Mouse (Mus musculus): Measurements from ENCODE around the gene Dnajc19. TPM values are rescaled to one million over a fixed set of nuclear protein-coding genes. Genes with fewer than 3 reads are reported as not detected.

Dnajc19 gene
- total and polyA plus RNA-seq, 3 experiments = 143 to 166 TPM; not detected in 1

- no peak for TF ChIP-seq SIN3A (IDR thresholded peaks at IDR 0.05; ENCODE audit: low read length)
Observed at GRCm38 (mm10) chr3:34035706-34036105, 45.4 kb downstream of the Dnajc19 start (continued).

- no peak for DNase-seq (ENCODE audit: low read depth, low spot score)
- Histone ChIP-seq H3K27me3 (ENCODE audit: control insufficient read depth in 1 of 2, insufficient read depth in 2 of 2, low read length in 2 of 2) (no peaks in the 10 kb centered on the region), H3K4me1 (ENCODE audit: control insufficient read depth in 1 of 2, insufficient read depth in 2 of 2, low read length in 2 of 2) (peaks cover 35 to 39% of the 10 kb centered on the region in 2 experiments), H3K27ac (ENCODE audit: control insufficient read depth, low read depth, low read length) (no peak overlapping the region), H3K36me3 (ENCODE audit: control insufficient read depth in 1 of 2, insufficient read depth in 2 of 2, low read length in 2 of 2) (peaks cover 10 to 68% of the 10 kb centered on the region in 2 experiments), H3K9ac (ENCODE audit: control insufficient read depth, low read depth, low read length, poor library complexity, severe bottlenecking) (no peak overlapping the region), H3K79me2 (ENCODE audit: control insufficient read depth, insufficient read depth, low read length, poor library complexity) (peaks cover 75% of the 10 kb centered on the region), H3K4me3 (ENCODE audit: control insufficient read depth in 1 of 2, insufficient read depth in 1 of 2, low read depth in 2 of 2, low read length in 2 of 2) (no peak overlapping the region), H3K9me3 (replicated peaks; ENCODE audit: insufficient read depth, low read length) (no peaks in the 10 kb centered on the region)
- TF ChIP-seq MAX (IDR thresholded peaks at IDR 0.05; ENCODE audit: low read length) (no peak), SIN3A (IDR thresholded peaks at IDR 0.05; ENCODE audit: low read length) (no peak), TAL1 (IDR thresholded peaks at IDR 0.05; ENCODE audit: low read length) (no peak), GABPA (IDR thresholded peaks at IDR 0.05; ENCODE audit: low read depth, low read length) (no peak), USF1 (IDR thresholded peaks at IDR 0.05; ENCODE audit: low read depth, low read length) (no peak), MAFK (IDR thresholded peaks at IDR 0.05; ENCODE audit: borderline replicate concordance, low read depth, low read length) (no peak), POLR2AphosphoS2 (IDR thresholded peaks at IDR 0.05; ENCODE audit: low read length) (no peak), UBTF (IDR thresholded peaks at IDR 0.05; ENCODE audit: borderline replicate concordance, insufficient read depth, low read depth, low read length) (no peak), ELF1 (IDR thresholded peaks at IDR 0.05; ENCODE audit: low read depth, low read length) (no peak)
Observed at GRCm38 (mm10) chr3:34034803-34035202, 46.3 kb downstream of the Dnajc19 start.

- peak overlapping the region; percentile 62 for H3K9ac ChIP-seq (ENCODE audit: control insufficient read depth, low read depth, low read length, poor library complexity, severe bottlenecking)
- H3K27me3 ChIP-seq (ENCODE audit: control insufficient read depth in 1 of 2, insufficient read depth in 2 of 2, low read length in 2 of 2) = no peaks in the 10 kb centered on the region
- peaks cover 78% of the 10 kb centered on the region for H3K79me2 ChIP-seq (ENCODE audit: control insufficient read depth, insufficient read depth, low read length, poor library complexity)
- peak; percentile 80 for DNase-seq (ENCODE audit: low read depth, low spot score)
- H3K4me1 ChIP-seq (ENCODE audit: control insufficient read depth in 1 of 2, insufficient read depth in 2 of 2, low read length in 2 of 2) = peaks cover 37 to 46% of the 10 kb centered on the region in 2 experiments
- TF ChIP-seq ZMIZ1 (IDR thresholded peaks at IDR 0.05; ENCODE audit: low read depth, low read length) = no peak
- TF ChIP-seq BHLHE40 (IDR thresholded peaks at IDR 0.05; ENCODE audit: borderline replicate concordance, low read depth, low read length) = no peak
- no peak for TF ChIP-seq MYC (IDR thresholded peaks at IDR 0.05; ENCODE audit: low read depth, low read length)
- TF ChIP-seq TBP (IDR thresholded peaks at IDR 0.05; ENCODE audit: low read depth, low read length) = no peak
- TF ChIP-seq ETS1 (IDR thresholded peaks at IDR 0.05; ENCODE audit: low read depth, low read length) = peak; percentile 61; the same call in 1 of the 2 replicates
- TF ChIP-seq POLR2A (IDR thresholded peaks at IDR 0.05; ENCODE audit: control insufficient read depth in 1 of 2, insufficient read depth in 1 of 2, low read depth in 1 of 2, low read length in 2 of 2, poor library complexity in 1 of 2) = no peak
- no peak for TF ChIP-seq USF1 (IDR thresholded peaks at IDR 0.05; ENCODE audit: low read depth, low read length)
- TF ChIP-seq POLR2AphosphoS5 (IDR thresholded peaks at IDR 0.05; ENCODE audit: borderline replicate concordance, low read depth, low read length) = no peak
- no peak for TF ChIP-seq HCFC1 (IDR thresholded peaks at IDR 0.05; ENCODE audit: low read depth, low read length)
- TF ChIP-seq TCF12 (IDR thresholded peaks at IDR 0.05; ENCODE audit: low read depth, low read length) = peak; percentile 35; the same call in 1 of the 2 replicates
- no peak for TF ChIP-seq CTCF (IDR thresholded peaks at IDR 0.05 in 2 of 3, conservative IDR thresholded peaks at IDR 0.05 in 1 of 3; ENCODE audit: control insufficient read depth in 1 of 3, insufficient read depth in 1 of 3, low read depth in 2 of 3, low read length in 3 of 3, poor library complexity in 1 of 3, severe bottlenecking in 1 of 3)
- no peak for TF ChIP-seq MYB (IDR thresholded peaks at IDR 0.05; ENCODE audit: low read depth, low read length)
- no peak for TF ChIP-seq KAT2A (conservative IDR thresholded peaks at IDR 0.05; ENCODE audit: low read depth, low read length)
- peak; percentile 55 to 64 for TF ChIP-seq EP300 (IDR thresholded peaks at IDR 0.05; ENCODE audit: low read depth in 1 of 2, low read length in 2 of 2)
- peak; percentile 77 for TF ChIP-seq SIN3A (IDR thresholded peaks at IDR 0.05; ENCODE audit: low read length)
- TF ChIP-seq ZC3H11A (IDR thresholded peaks at IDR 0.05; ENCODE audit: low read depth, low read length) = no peak
- peak; percentile 51 for TF ChIP-seq TAL1 (IDR thresholded peaks at IDR 0.05; ENCODE audit: low read length)
- no peak for TF ChIP-seq E2F4 (IDR thresholded peaks at IDR 0.05; ENCODE audit: borderline replicate concordance, low read depth, low read length)
- 0 out of 2 replicates have a peak, but pooled peaks have one; percentile 36 for TF ChIP-seq GATA1 (IDR thresholded peaks at IDR 0.05; ENCODE audit: low read depth, low read length)
- TF ChIP-seq NRF1 (IDR thresholded peaks at IDR 0.05; ENCODE audit: insufficient read depth, low read depth, low read length, poor library complexity, severe bottlenecking) = no peak
- no peak for TF ChIP-seq NELFE (IDR thresholded peaks at IDR 0.05; ENCODE audit: low read depth, low read length)
- TF ChIP-seq MAX (IDR thresholded peaks at IDR 0.05; ENCODE audit: low read length) = no peak
- TF ChIP-seq CHD2 (IDR thresholded peaks at IDR 0.05; ENCODE audit: low read length) = no peak
- TF ChIP-seq ELF1 (IDR thresholded peaks at IDR 0.05; ENCODE audit: low read depth, low read length) = no peak
- no peaks in the 10 kb centered on the region for H3K9me3 ChIP-seq (replicated peaks; ENCODE audit: insufficient read depth, low read length)
- H3K36me3 ChIP-seq (ENCODE audit: control insufficient read depth in 1 of 2, insufficient read depth in 2 of 2, low read length in 2 of 2) = peaks cover 4 to 75% of the 10 kb centered on the region in 2 experiments; a peak in 3 of 4 replicates
- peak overlapping the region; percentile 76 for H3K27ac ChIP-seq (ENCODE audit: control insufficient read depth, low read depth, low read length)
- H3K4me3 ChIP-seq (ENCODE audit: control insufficient read depth in 1 of 2, insufficient read depth in 1 of 2, low read depth in 2 of 2, low read length in 2 of 2) = peak overlapping the region; percentile 11 to 45; a peak in 3 of 4 replicates
Observed at GRCm38 (mm10) chr3:34033720-34034364, 47.3 kb downstream of the Dnajc19 start.
